Mouse (Mus musculus): ENCODE data around the gene Tstd2. TPM values are rescaled to one million over a fixed set of nuclear protein-coding genes. Genes with fewer than 3 reads are reported as not detected.

Gene Tstd2
- 11.9 and 21.1 TPM in 2 replicates for polyA plus RNA-seq (2012; rRNA removed; ENCODE audit: low replicate concordance)

GRCm38 (mm10) chr4:46138287-46139222 lies at the start of gene Tstd2, which contains the start of gene Ncbp1:
Tstd2 (minus strand) TSS chr4:46138694.
Ncbp1 (plus strand) TSS chr4:46138613.

Other genes starting within 250 kb of the Tstd2 start
- gene Ccdc180, start 248.4 kb downstream of the Tstd2 start, polyA plus RNA-seq (2012; rRNA removed; ENCODE audit: low replicate concordance) = 0.04 TPM in 1 of 2 replicates, not detected in the other
- gene Tdrd7, start 173.4 kb downstream of the Tstd2 start, polyA plus RNA-seq (2012; rRNA removed; ENCODE audit: low replicate concordance) = 7.6 and 14.7 TPM in 2 replicates
- 0.92 and 24.9 TPM in 2 replicates for gene Tmod1, start 99.8 kb downstream of the Tstd2 start, polyA plus RNA-seq (2012; rRNA removed; ENCODE audit: low replicate concordance)
- gene Ncbp1, start 81 bp downstream of the Tstd2 start, polyA plus RNA-seq (2012; rRNA removed; ENCODE audit: low replicate concordance) = 15.1 and 27.6 TPM in 2 replicates
- gene Xpa, start 57.6 kb upstream of the Tstd2 start, polyA plus RNA-seq (2012; rRNA removed; ENCODE audit: low replicate concordance) = 8.7 and 31.2 TPM in 2 replicates
- gene Foxe1, start 204.9 kb upstream of the Tstd2 start, polyA plus RNA-seq (2012; rRNA removed; ENCODE audit: low replicate concordance) = 0.04 TPM in 1 of 2 replicates, not detected in the other